In the genomic region with DNA sequence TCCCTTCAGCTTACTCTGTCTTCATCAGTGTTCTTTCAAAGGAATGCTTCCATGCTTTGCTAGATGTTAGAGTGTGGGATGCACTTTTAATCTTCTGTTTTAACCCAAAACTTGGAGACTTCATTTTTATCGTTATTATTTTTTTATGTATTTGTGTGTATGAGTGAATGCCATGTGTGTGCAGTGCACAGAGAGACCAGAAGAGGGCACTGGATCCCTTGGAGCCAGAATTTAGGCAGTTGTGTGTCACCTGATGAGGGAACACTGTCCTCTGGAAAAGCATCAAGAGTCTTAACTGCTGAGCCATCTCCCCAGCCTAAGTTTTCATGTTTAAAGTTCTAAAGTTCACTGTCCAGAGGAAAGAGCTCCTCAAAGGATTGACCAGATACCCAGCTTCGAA, we compare ENCODE assay signal across 11 mouse cellular contexts.
DNase-seq lines count a peak whose midpoint lies in the region; ATAC-seq and TF ChIP-seq lines count a peak whose summit lies in the region.
"Had no signal": no experiment of that assay in that cellular context is flagged by ENCODE, and none has a peak within 500 bp of the region (broad histone marks: within the 10 kb centered on the region; RNA-seq: fewer than 3 reads in every experiment).

No protein-coding gene starts in this region.

- TF ChIP-seq CTCF in intestine, postnatal 0 days (IDR thresholded peaks at IDR 0.05; ENCODE audit: low read depth) = peak; percentile 60
- TF ChIP-seq CTCF in cerebellum, adult 2 months (IDR thresholded peaks at IDR 0.05; ENCODE audit: borderline replicate concordance, insufficient read depth, low read depth, low read length) = no peak

- no peaks in the 10 kb centered on the region for H3K4me1 ChIP-seq in intestine, postnatal 0 days (replicated peaks; ENCODE audit: control insufficient read depth, insufficient read depth, low read length)
- no peaks in the 10 kb centered on the region for H3K4me1 ChIP-seq in intestine, embryonic 15.5 days (replicated peaks)
- no peaks in the 10 kb centered on the region for H3K4me1 ChIP-seq in cerebellum, adult 2 months (ENCODE audit: control insufficient read depth, insufficient read depth, low read length)
- H3K4me1 ChIP-seq: hindbrain, embryonic 13.5 days; limb, embryonic 12.5 days had no signal

- H3K4me2 ChIP-seq in intestine, postnatal 0 days (replicated peaks; ENCODE audit: low read depth) = no peak overlapping the region
- no peak overlapping the region for H3K4me2 ChIP-seq in intestine, embryonic 15.5 days (replicated peaks)
- H3K4me2 ChIP-seq: hindbrain, embryonic 13.5 days; limb, embryonic 12.5 days had no signal

- DNase-seq in 3T3-L1 (ENCODE audit: low read depth, low spot score) (peak; percentile 40), ES-CJ7 (ENCODE audit: low read depth, low spot score) (peak; percentile 40)
- DNase-seq in induced T-regulatory cell, adult 2 months (ENCODE audit: low read depth) = peak; percentile 52
- no peak for DNase-seq in spleen, adult 12 weeks (ENCODE audit: low spot score)
- DNase-seq in left cerebral cortex, postnatal 4 days = no peak
- no peak for DNase-seq in cerebellum, adult 2 months
- DNase-seq: right cerebral cortex, postnatal 14 days had no signal

- no peak for TF ChIP-seq POLR2A in cerebellum, adult 2 months (IDR thresholded peaks at IDR 0.05; ENCODE audit: borderline replicate concordance, insufficient read depth, low read length)

- H3K4me3 ChIP-seq in intestine, postnatal 0 days (ENCODE audit: low read depth, low read length) = no peak overlapping the region
- H3K4me3 ChIP-seq in intestine, embryonic 15.5 days (replicated peaks) = no peak overlapping the region
- H3K4me3 ChIP-seq in cerebellum, adult 2 months (replicated peaks; ENCODE audit: insufficient read depth, low read depth, low read length) = no peak overlapping the region
- H3K4me3 ChIP-seq: hindbrain, embryonic 13.5 days; limb, embryonic 12.5 days had no signal

- H3K27ac ChIP-seq in intestine, postnatal 0 days (ENCODE audit: low read depth, low read length) = no peak overlapping the region
- H3K27ac ChIP-seq in intestine, embryonic 15.5 days = no peak overlapping the region
- no peak overlapping the region for H3K27ac ChIP-seq in cerebellum, adult 2 months (ENCODE audit: insufficient read depth, low read length)
- H3K27ac ChIP-seq: hindbrain, embryonic 13.5 days; limb, embryonic 12.5 days had no signal

- peaks cover 32% of the 10 kb centered on the region; the same call in 1 of the 2 replicates for H3K36me3 ChIP-seq in intestine, postnatal 0 days (ENCODE audit: control insufficient read depth, insufficient read depth)
- no peaks in the 10 kb centered on the region for H3K36me3 ChIP-seq in intestine, embryonic 15.5 days

- ATAC-seq in intestine, postnatal 0 days = no peak
- no peak for ATAC-seq in intestine, embryonic 15.5 days

- H3K9me3 ChIP-seq in intestine, postnatal 0 days (ENCODE audit: control insufficient read depth) = no peaks in the 10 kb centered on the region
- no peaks in the 10 kb centered on the region for H3K9me3 ChIP-seq in intestine, embryonic 15.5 days
- H3K9me3 ChIP-seq: limb, embryonic 12.5 days had no signal

- no peaks in the 10 kb centered on the region for H3K27me3 ChIP-seq in intestine, postnatal 0 days (replicated peaks; ENCODE audit: control insufficient read depth, insufficient read depth, low read length)
- H3K27me3 ChIP-seq in intestine, embryonic 15.5 days (replicated peaks) = no peaks in the 10 kb centered on the region
- no peaks in the 10 kb centered on the region for H3K27me3 ChIP-seq in cerebellum, adult 2 months (ENCODE audit: control insufficient read depth, insufficient read depth, low read length)
- H3K27me3 ChIP-seq: hindbrain, embryonic 13.5 days; limb, embryonic 12.5 days had no signal

- H3K9ac ChIP-seq in intestine, postnatal 0 days (ENCODE audit: low read depth, low read length) = no peak overlapping the region
- no peak overlapping the region for H3K9ac ChIP-seq in intestine, embryonic 15.5 days
- H3K9ac ChIP-seq: hindbrain, embryonic 13.5 days; limb, embryonic 12.5 days had no signal

- intact Hi-C loops in left cerebral cortex, postnatal 4 days (cut with DNase I) = no loop called here

- 89% methylated on average over 2 of the region's 2 CpGs for WGBS in intestine, postnatal 0 days
- 94% methylated on average over 2 of the region's 2 CpGs for WGBS in intestine, embryonic 15.5 days
- WGBS in cerebellum, adult 2 months = 92% methylated on average over 2 of the region's 2 CpGs

Comparison
In these comparisons a context has a peak if more than half of its experiments do, and no peak if none do; other contexts are left out.
1. DNase-seq: peak in 3T3-L1 (single experiment), ES-CJ7 (single experiment) and induced T-regulatory cell, adult 2 months (single experiment); none in spleen, adult 12 weeks (single experiment), left cerebral cortex, postnatal 4 days (single experiment) and cerebellum, adult 2 months (0 of 2).